Mouse (Mus musculus) WW6 (cell line): Measurements from ENCODE around the gene Vmn1r220.
"Not testable (repeated sequence)": the region's sequence is repeated elsewhere in the genome, so short reads cannot be mapped to it uniquely, and the experiment has no call there.

ENCODE experiments used
- DNase-seq: peaks from one replicate; pipeline ENCODE4 v3.0.0-alpha.2; 2013; ENCODE audit warnings: low read depth, low spot score

The Vmn1r220 gene

GRCm38 (mm10) chr13:23187875-23188274, at the start of gene Vmn1r220:
Vmn1r220 (minus strand) TSS chr13:23187975.
- DNase-seq, result no peak

GRCm38 (mm10) chr13:23235847-23236246, 48.1 kb upstream of the Vmn1r220 start, which contains the start of gene Vmn1r222:
Vmn1r222 (minus strand) TSS chr13:23235947.
- DNase-seq, result not testable (repeated sequence)

GRCm38 (mm10) chr13:23213827-23214226, 26.1 kb upstream of the Vmn1r220 start, which contains the start of gene Vmn1r221:
Vmn1r221 (plus strand) TSS chr13:23214127.
- not testable (repeated sequence) for DNase-seq

- not testable (repeated sequence) for DNase-seq
Measured at GRCm38 (mm10) chr13:23203885-23204284, 16.1 kb upstream of the Vmn1r220 start.

- DNase-seq, result not testable (repeated sequence)
Measured at GRCm38 (mm10) chr13:23166471-23166870, 21.3 kb downstream of the Vmn1r220 start.

- no peak for DNase-seq
Measured at GRCm38 (mm10) chr13:23159012-23159411, 28.8 kb downstream of the Vmn1r220 start, which contains the start of gene Vmn1r219. Vmn1r219 (plus strand) TSS chr13:23159312.

GRCm38 (mm10) chr13:23157848-23158247, 29.9 kb downstream of the Vmn1r220 start:
- DNase-seq, result peak; percentile 1

- no peak for DNase-seq
Measured at GRCm38 (mm10) chr13:23138880-23139279, 48.9 kb downstream of the Vmn1r220 start.

GRCm38 (mm10) chr13:23133501-23133900, 54.3 kb downstream of the Vmn1r220 start:
- DNase-seq, result no peak

GRCm38 (mm10) chr13:23133099-23133498, 54.7 kb downstream of the Vmn1r220 start, which contains the start of gene Vmn1r218:
Vmn1r218 (plus strand) TSS chr13:23133155.
- no peak for DNase-seq
